Mouse (Mus musculus): ENCODE measurements around the gene C330007P06Rik. TPM values are rescaled to one million over a fixed set of nuclear protein-coding genes. Genes with fewer than 3 reads are reported as not detected.
"Not testable (repeated sequence)": the region's sequence is repeated elsewhere in the genome, so short reads cannot be mapped to it uniquely, and the experiment has no call there.

The C330007P06Rik gene
- total RNA-seq, 2 experiments from 2014 or later, result 37.0 to 39.3 TPM

- no peak for DNase-seq (ENCODE audit: extremely low spot score in 1 of 2, low spot score in 1 of 2)
Measured at GRCm38 (mm10) chrX:36804196-36804595, 69.7 kb downstream of the C330007P06Rik start.

GRCm38 (mm10) chrX:36803189-36803588, 70.7 kb downstream of the C330007P06Rik start:
- DNase-seq (ENCODE audit: extremely low spot score in 1 of 2, low spot score in 1 of 2), result no peak

GRCm38 (mm10) chrX:36799131-36799879, 74.6 kb downstream of the C330007P06Rik start:
- no peak for DNase-seq (ENCODE audit: extremely low spot score in 1 of 2, low spot score in 1 of 2)

- not testable (repeated sequence) for DNase-seq (ENCODE audit: extremely low spot score in 1 of 2, low spot score in 1 of 2)
Measured at GRCm38 (mm10) chrX:36796734-36797133, 77.2 kb downstream of the C330007P06Rik start.

- DNase-seq (ENCODE audit: extremely low spot score in 1 of 2, low spot score in 1 of 2), result peak; percentile 69 to 80
Measured at GRCm38 (mm10) chrX:36796163-36796581, 77.7 kb downstream of the C330007P06Rik start.

- DNase-seq (ENCODE audit: extremely low spot score in 1 of 2, low spot score in 1 of 2), result peak; percentile 47 to 61
Measured at GRCm38 (mm10) chrX:36795424-36796162, 78.3 kb downstream of the C330007P06Rik start, which contains the start of gene Slc25a5. TSS of gene Slc25a5 (plus strand) at chrX:36795651.

- DNase-seq (ENCODE audit: extremely low spot score in 1 of 2, low spot score in 1 of 2), result no peak
Measured at GRCm38 (mm10) chrX:36794571-36794970, 79.3 kb downstream of the C330007P06Rik start.

- no peak for DNase-seq (ENCODE audit: extremely low spot score in 1 of 2, low spot score in 1 of 2)
Measured at GRCm38 (mm10) chrX:36789360-36789759, 84.6 kb downstream of the C330007P06Rik start.

GRCm38 (mm10) chrX:36777694-36778093, 96.2 kb downstream of the C330007P06Rik start:
- no peak for DNase-seq (ENCODE audit: extremely low spot score in 1 of 2, low spot score in 1 of 2)

GRCm38 (mm10) chrX:36775520-36775919, 98.4 kb downstream of the C330007P06Rik start:
- DNase-seq (ENCODE audit: extremely low spot score in 1 of 2, low spot score in 1 of 2), result no peak

Other genes starting within 250 kb of the C330007P06Rik start
- gene Akap17b, start 228.7 kb downstream of the C330007P06Rik start, total RNA-seq (2021), result 1 to 10 TPM; 7.9 to 9.4 TPM
- gene Slc25a43, start 130.5 kb downstream of the C330007P06Rik start, total RNA-seq (2021), result under 1 TPM in 1 of 2 experiments, not detected in 1; 0.32 TPM
- 100 to 1,000 TPM; 334 to 370 TPM for gene Slc25a5, start 78.5 kb downstream of the C330007P06Rik start, total RNA-seq (2021)
- 10 to 100 TPM; 55.8 to 61.8 TPM for gene Ube2a, start 211 bp downstream of the C330007P06Rik start, total RNA-seq (2021)
- 10 to 100 TPM; 31.8 to 32.4 TPM for gene Nkrf, start 28.8 kb upstream of the C330007P06Rik start, total RNA-seq (2021)
- gene Sept6, start 117.7 kb upstream of the C330007P06Rik start, total RNA-seq (2021), result 10 to 100 TPM; 50.0 to 52.9 TPM
- not detected for gene Sowahd, start 174.7 kb upstream of the C330007P06Rik start, total RNA-seq (2021)
- gene Rpl39, start 211.3 kb upstream of the C330007P06Rik start, total RNA-seq (2021), result 100 to 1,000 TPM; 227 to 274 TPM
- gene Upf3b, start 236.2 kb upstream of the C330007P06Rik start, total RNA-seq (2021), result 10 to 100 TPM; 16.0 to 20.3 TPM

Measured in layer of hippocampus, postnatal 25 days (tissue).